Mouse (Mus musculus) hindbrain, postnatal 0 days (tissue): Measurements from ENCODE around the gene Otop2. TPM values are rescaled to one million over a fixed set of nuclear protein-coding genes. Genes with fewer than 3 reads are reported as not detected.

ENCODE experiments used
- ATAC-seq: fragments of 200-750 bp; cut with Nextera tagmentation; 2 replicates; pipeline ENCODE4 v1.8.0; 2017; ENCODE audit warnings: mild to moderate bottlenecking, moderate TSS enrichment, moderate library complexity
- DNase-seq: peaks from one replicate; pipeline ENCODE4 v3.0.0-alpha.2; 2015; ENCODE audit warnings: low spot score
- H3K27ac ChIP-seq: fragments of 300-500 bp; sonication (generic); 2 replicates; pipeline ENCODE4 v1.5.1; 2014; ENCODE audit warnings: mild to moderate bottlenecking
- H3K27me3 ChIP-seq: fragments of 300-500 bp; sonication (generic); 2 replicates; pipeline ENCODE4 v1.6.1; 2014; ENCODE audit warnings: low read length, mixed read lengths; ENCODE audit not compliant: insufficient read depth
- H3K36me3 ChIP-seq: fragments of 300-500 bp; sonication (generic); 2 replicates; pipeline ENCODE4 v1.6.1; 2014; ENCODE audit warnings: low read length, mixed read lengths; ENCODE audit not compliant: insufficient read depth
- H3K4me1 ChIP-seq: fragments of 300-500 bp; sonication (generic); 2 replicates; pipeline ENCODE4 v1.6.1; 2014; ENCODE audit warnings: antibody characterized with exemption, low read length, mixed read lengths; ENCODE audit not compliant: insufficient read depth
- H3K4me2 ChIP-seq: fragments of 300-500 bp; sonication (generic); 2 replicates; pipeline ENCODE4 v1.6.1; 2014; ENCODE audit warnings: low read depth, mild to moderate bottlenecking, low read length, moderate library complexity, mixed read lengths
- H3K4me3 ChIP-seq: fragments of 300-500 bp; sonication (generic); 2 replicates; pipeline ENCODE4 v1.5.1; 2014; ENCODE audit warnings: low read length
- H3K9ac ChIP-seq: fragments of 300-500 bp; sonication (generic); replicated peaks from 2 replicates; pipeline ENCODE4 v1.6.1; 2014; ENCODE audit warnings: mild to moderate bottlenecking, low read length, moderate library complexity, mixed read lengths
- H3K9me3 ChIP-seq: fragments of 300-500 bp; sonication (generic); 2 replicates; pipeline ENCODE4 v1.6.1; 2016; ENCODE audit warnings: low read length, mixed read lengths
- CTCF ChIP-seq: IDR thresholded peaks from 2 replicates; pipeline ENCODE4 v1.5.1; 2016; ENCODE audit warnings: antibody characterized with exemption, control low read depth, low read depth
- WGBS: fragments of 180-500 bp; shearing (Covaris S2); extraction: QIAGEN DNeasy Blood & Tissue Kit; methylation state at CpG from one replicate; pipeline ENCODE4 v1.1.7; 2014; 5-methylcytosine and 5-hydroxymethylcytosine counted together
- polyA plus RNA-seq: library from polyadenylated mRNA; unstranded; fragments of >200 nt; fragmentation: Nextera tagmentation; extraction: Ambion mirVana; gene quantifications from 2 replicates; pipeline ENCODE4 v1.2.1, GENCODE M21; 2015
- total RNA-seq: library from RNA; depleted of rRNA; stranded (reverse); fragments of >200 nt; gene quantifications from 2 replicates; pipeline ENCODE4 v1.2.3, GENCODE M21; 2014

Gene Otop2
- total and polyA plus RNA-seq, 2 experiments from 2014 or later, result 0.20 to 0.99 TPM

- TF ChIP-seq CTCF, result no peak
- ATAC-seq (peak; percentile 44; the same call in 1 of the 2 replicates), DNase-seq (no peak)
- no peaks in the 10 kb centered on the region for H3K9me3 ChIP-seq
- peak overlapping the region; percentile 50 for H3K4me3 ChIP-seq
- H3K9ac ChIP-seq, result peak overlapping the region; percentile 59
- peak overlapping the region; percentile 59; the same call in 1 of the 2 replicates for H3K27ac ChIP-seq
- H3K36me3 ChIP-seq, result no peaks in the 10 kb centered on the region
- peak overlapping the region; percentile 84 for H3K4me2 ChIP-seq
- H3K4me1 ChIP-seq, result no peaks in the 10 kb centered on the region
- 48% methylated on average over 21 of the region's 21 CpGs for WGBS
- H3K27me3 ChIP-seq, result no peaks in the 10 kb centered on the region
Measured at GRCm38 (mm10) chr11:115296471-115297210, 10.3 kb upstream of the Otop2 start.

- Histone ChIP-seq H3K9ac (peak within 1 kb of the TSS; percentile 59), H3K4me1 (no peaks in the 10 kb centered on the region), H3K36me3 (no peaks in the 10 kb centered on the region), H3K27ac (peak within 1 kb of the TSS; percentile 59), H3K9me3 (no peaks in the 10 kb centered on the region), H3K27me3 (no peaks in the 10 kb centered on the region), H3K4me2 (peak within 1 kb of the TSS; percentile 84), H3K4me3 (peak within 1 kb of the TSS; percentile 50)
- TF ChIP-seq CTCF, result peak; percentile 75
- ATAC-seq (peak; percentile 86), DNase-seq (peak; percentile 78)
- 1% methylated on average over 41 of the region's 44 CpGs for WGBS
Measured at GRCm38 (mm10) chr11:115297214-115297826, 9.6 kb upstream of the Otop2 start, which contains the start of gene Fads6. TSS of gene Fads6 (minus strand) at chr11:115297663.

GRCm38 (mm10) chr11:115298160-115298559, 8.8 kb upstream of the Otop2 start:
- TF ChIP-seq CTCF, result no peak
- H3K4me3 ChIP-seq, result no peak overlapping the region
- no peaks in the 10 kb centered on the region for H3K4me1 ChIP-seq
- 59% methylated on average over 8 of the region's 8 CpGs for WGBS
- no peak overlapping the region for H3K9ac ChIP-seq
- H3K9me3 ChIP-seq, result no peaks in the 10 kb centered on the region
- no peaks in the 10 kb centered on the region for H3K27me3 ChIP-seq
- H3K4me2 ChIP-seq, result peak overlapping the region; percentile 84
- H3K27ac ChIP-seq, result no peak overlapping the region
- DNase-seq (no peak), ATAC-seq (no peak)
- no peaks in the 10 kb centered on the region for H3K36me3 ChIP-seq

GRCm38 (mm10) chr11:115300745-115301144, 6.2 kb upstream of the Otop2 start:
- no peak overlapping the region for H3K4me2 ChIP-seq
- no peaks in the 10 kb centered on the region; the same call in 1 of the 2 replicates for H3K27me3 ChIP-seq
- no peak overlapping the region for H3K9ac ChIP-seq
- H3K36me3 ChIP-seq, result no peaks in the 10 kb centered on the region
- 79% methylated on average over 4 of the region's 4 CpGs for WGBS
- no peak overlapping the region for H3K27ac ChIP-seq
- DNase-seq (no peak), ATAC-seq (no peak)
- H3K4me1 ChIP-seq, result no peaks in the 10 kb centered on the region
- H3K9me3 ChIP-seq, result no peaks in the 10 kb centered on the region
- peak; percentile 14; the same call in 1 of the 2 replicates for TF ChIP-seq CTCF
- H3K4me3 ChIP-seq, result no peak overlapping the region

GRCm38 (mm10) chr11:115301351-115301750, 5.6 kb upstream of the Otop2 start:
- H3K36me3 ChIP-seq, result no peaks in the 10 kb centered on the region
- no peak for TF ChIP-seq CTCF
- no peaks in the 10 kb centered on the region; the same call in 1 of the 2 replicates for H3K27me3 ChIP-seq
- H3K4me3 ChIP-seq, result no peak overlapping the region
- no peak overlapping the region for H3K9ac ChIP-seq
- DNase-seq, result no peak
- no peaks in the 10 kb centered on the region for H3K4me1 ChIP-seq
- H3K4me2 ChIP-seq, result no peak overlapping the region
- ATAC-seq, result no peak
- H3K27ac ChIP-seq, result no peak overlapping the region
- WGBS, result 81% methylated on average over 2 of the region's 2 CpGs
- no peaks in the 10 kb centered on the region for H3K9me3 ChIP-seq

- DNase-seq, result no peak
- no peak for ATAC-seq
- no peak for TF ChIP-seq CTCF
- H3K27ac ChIP-seq, result no peak overlapping the region
- no peaks in the 10 kb centered on the region for H3K36me3 ChIP-seq
- H3K4me3 ChIP-seq, result no peak overlapping the region
- H3K9ac ChIP-seq, result no peak overlapping the region
- no peaks in the 10 kb centered on the region for H3K9me3 ChIP-seq
- H3K27me3 ChIP-seq, result no peaks in the 10 kb centered on the region; the same call in 1 of the 2 replicates
- WGBS, result 80% methylated on average over 8 of the region's 8 CpGs
- H3K4me1 ChIP-seq, result no peaks in the 10 kb centered on the region
- no peak overlapping the region for H3K4me2 ChIP-seq
Measured at GRCm38 (mm10) chr11:115303167-115303566, 3.8 kb upstream of the Otop2 start.

- 71% methylated on average over 1 of the region's 1 CpGs for WGBS
- TF ChIP-seq CTCF, result no peak
- ATAC-seq, result no peak
Measured at GRCm38 (mm10) chr11:115308781-115309180, 1.8 kb downstream of the Otop2 start.

More at GRCm38 (mm10) chr11:115308781-115309180, 1.8 kb downstream of the Otop2 start:
- H3K4me1 ChIP-seq, result no peaks in the 10 kb centered on the region
- H3K4me2 ChIP-seq, result no peak overlapping the region
- H3K4me3 ChIP-seq, result no peak overlapping the region
- H3K27me3 ChIP-seq, result peaks cover 9% of the 10 kb centered on the region; the same call in 1 of the 2 replicates
- H3K27ac ChIP-seq, result no peak overlapping the region
- no peaks in the 10 kb centered on the region for H3K9me3 ChIP-seq
- no peak overlapping the region for H3K9ac ChIP-seq
- no peaks in the 10 kb centered on the region for H3K36me3 ChIP-seq
- no peak for DNase-seq
